Mouse (Mus musculus) liver, postnatal 0 days (tissue): ENCODE measurements around the gene Tyrp1.

ENCODE experiments used
- CTCF ChIP-seq: sonication (generic); IDR thresholded peaks from 2 replicates; pipeline ENCODE4 v1.5.1; 2016; ENCODE audit warnings: antibody characterized with exemption, low read depth
- EP300 ChIP-seq: IDR thresholded peaks from 2 replicates; pipeline ENCODE4 v1.6.1; 2016; ENCODE audit warnings: antibody characterized with exemption, low read depth, mild to moderate bottlenecking

- TF ChIP-seq EP300 (no peak), CTCF (no peak)
These were observed 30.6 kb downstream of the Tyrp1 start for GRCm38 (mm10) chr4:80864511-80864922.
